Mouse (Mus musculus) embryonic facial prominence, embryonic 11.5 days (tissue): ENCODE measurements around the gene Usp1. TPM values are rescaled to one million over a fixed set of nuclear protein-coding genes. Genes with fewer than 3 reads are reported as not detected.

Experiments used
- ATAC-seq: fragments of 200-750 bp; cut with Nextera tagmentation; replicated peaks from 2 replicates; pipeline ENCODE4 v1.8.0; 2017; ENCODE audit warnings: low read depth; ENCODE audit not compliant: insufficient number of reproducible peaks, low FRiP score, low TSS enrichment
- DNase-seq: peaks from one replicate; pipeline ENCODE4 v3.0.0-alpha.2; 2015; ENCODE audit warnings: low spot score
- H3K27ac ChIP-seq: fragments of 300-500 bp; sonication (generic); replicated peaks from 2 replicates; pipeline ENCODE4 v1.5.1; 2014; ENCODE audit warnings: mild to moderate bottlenecking, low read depth, low read length, control low read depth
- H3K27me3 ChIP-seq: fragments of 300-500 bp; sonication (generic); 2 replicates; pipeline ENCODE4 v1.6.1; 2014; ENCODE audit warnings: mild to moderate bottlenecking, low read length, moderate library complexity, mixed read lengths; ENCODE audit not compliant: control insufficient read depth, insufficient read depth
- H3K36me3 ChIP-seq: fragments of 300-500 bp; sonication (generic); replicated peaks from 2 replicates; pipeline ENCODE4 v1.6.1; 2014; ENCODE audit warnings: low read depth, mild to moderate bottlenecking, low read length, moderate library complexity, mixed read lengths; ENCODE audit not compliant: control insufficient read depth, insufficient read depth
- H3K4me1 ChIP-seq: fragments of 300-500 bp; sonication (generic); 2 replicates; pipeline ENCODE4 v1.6.1; 2014; ENCODE audit warnings: low read length, mixed read lengths; ENCODE audit not compliant: control insufficient read depth, insufficient read depth
- H3K4me2 ChIP-seq: fragments of 300-500 bp; sonication (generic); 2 replicates; pipeline ENCODE4 v1.6.1; 2014; ENCODE audit warnings: low read depth, mild to moderate bottlenecking, control low read depth, low read length, moderate library complexity
- H3K4me3 ChIP-seq: fragments of 300-500 bp; sonication (generic); 2 replicates; pipeline ENCODE4 v1.5.1; 2014; ENCODE audit warnings: low read depth, low read length, control low read depth
- H3K9ac ChIP-seq: fragments of 300-500 bp; sonication (generic); replicated peaks from 2 replicates; pipeline ENCODE4 v1.6.1; 2014; ENCODE audit warnings: mild to moderate bottlenecking, control low read depth, low read length
- H3K9me3 ChIP-seq: fragments of 300-500 bp; sonication (generic); replicated peaks from 2 replicates; pipeline ENCODE4 v1.6.1; 2016; ENCODE audit warnings: mild to moderate bottlenecking, low read length, inconsistent platforms, mixed read lengths; ENCODE audit not compliant: control insufficient read depth
- WGBS: fragments of 180-500 bp; shearing (Covaris S2); extraction: QIAGEN DNeasy Blood & Tissue Kit; methylation state at CpG from one replicate; pipeline ENCODE4 v1.1.7; 2014; 5-methylcytosine and 5-hydroxymethylcytosine counted together
- polyA plus RNA-seq: library from polyadenylated mRNA; unstranded; fragments of >200 nt; fragmentation: Nextera tagmentation; extraction: Ambion mirVana; gene quantifications from 2 replicates; pipeline ENCODE4 v1.2.1, GENCODE M21; 2014

The Usp1 gene
- 135 and 138 TPM in 2 replicates for polyA plus RNA-seq

GRCm38 (mm10) chr4:98923568-98924070, at the start of gene Usp1:
Usp1 (plus strand) TSS chr4:98923810.
- peak; percentile 42 for ATAC-seq
- peak within 1 kb of the TSS; percentile 100 for H3K27ac ChIP-seq

GRCm38 (mm10) chr4:98882706-98883105, 40.9 kb upstream of the Usp1 start:
- no peak for DNase-seq
- H3K4me1 ChIP-seq = no peaks in the 10 kb centered on the region
- H3K36me3 ChIP-seq = no peaks in the 10 kb centered on the region
- H3K4me2 ChIP-seq = no peak overlapping the region
- H3K27ac ChIP-seq = no peak overlapping the region
- H3K27me3 ChIP-seq = no peaks in the 10 kb centered on the region
- H3K9ac ChIP-seq = no peak overlapping the region
- no peaks in the 10 kb centered on the region for H3K9me3 ChIP-seq
- H3K4me3 ChIP-seq = no peak overlapping the region
- ATAC-seq = no peak
- WGBS = 72% methylated on average over 3 of the region's 3 CpGs

More at GRCm38 (mm10) chr4:98923568-98924070, at the start of gene Usp1:
- peak within 1 kb of the TSS; percentile 99 for H3K4me3 ChIP-seq
- H3K9ac ChIP-seq = peak within 1 kb of the TSS; percentile 95
- no peaks in the 10 kb centered on the region for H3K36me3 ChIP-seq
- no peaks in the 10 kb centered on the region for H3K9me3 ChIP-seq
- under 1% methylated on average over 61 of the region's 67 CpGs for WGBS
- DNase-seq = peak; percentile 82
- 0 out of 2 replicates have a peak, but pooled peaks cover 2% of the 10 kb centered on the region for H3K4me1 ChIP-seq
- H3K27me3 ChIP-seq = no peaks in the 10 kb centered on the region
- peak within 1 kb of the TSS; percentile 78 for H3K4me2 ChIP-seq

GRCm38 (mm10) chr4:98886377-98886776, 37.2 kb upstream of the Usp1 start:
- Histone ChIP-seq H3K9ac (no peak overlapping the region), H3K9me3 (no peaks in the 10 kb centered on the region), H3K4me3 (no peak overlapping the region), H3K27me3 (no peaks in the 10 kb centered on the region), H3K36me3 (no peaks in the 10 kb centered on the region), H3K4me2 (no peak overlapping the region), H3K27ac (no peak overlapping the region), H3K4me1 (no peaks in the 10 kb centered on the region)
- DNase-seq (no peak), ATAC-seq (0 out of 2 replicates have a peak, but pooled peaks have one; percentile 23)
- 80% methylated on average over 4 of the region's 4 CpGs for WGBS

- no peaks in the 10 kb centered on the region for H3K36me3 ChIP-seq
- H3K27ac ChIP-seq = no peak overlapping the region
- H3K9ac ChIP-seq = no peak overlapping the region
- no peaks in the 10 kb centered on the region for H3K27me3 ChIP-seq
- WGBS = 18% methylated on average over 10 of the region's 10 CpGs
- H3K4me1 ChIP-seq = no peaks in the 10 kb centered on the region
- ATAC-seq (peak; percentile 70; the same call in 1 of the 2 replicates), DNase-seq (peak; percentile 88)
- no peak overlapping the region for H3K4me2 ChIP-seq
- no peak overlapping the region for H3K4me3 ChIP-seq
- no peaks in the 10 kb centered on the region for H3K9me3 ChIP-seq
Measured at GRCm38 (mm10) chr4:98887148-98887547, 36.5 kb upstream of the Usp1 start.

- no peak overlapping the region for H3K4me2 ChIP-seq
- no peaks in the 10 kb centered on the region for H3K27me3 ChIP-seq
- no peak overlapping the region for H3K27ac ChIP-seq
- H3K9ac ChIP-seq = no peak overlapping the region
- no peaks in the 10 kb centered on the region for H3K9me3 ChIP-seq
- no peak for DNase-seq
- ATAC-seq = no peak
- H3K36me3 ChIP-seq = no peaks in the 10 kb centered on the region
- H3K4me1 ChIP-seq = no peaks in the 10 kb centered on the region
- 89% methylated on average over 5 of the region's 5 CpGs for WGBS
- H3K4me3 ChIP-seq = no peak overlapping the region
Measured at GRCm38 (mm10) chr4:98910246-98910645, 13.4 kb upstream of the Usp1 start.

- ATAC-seq = no peak
- Histone ChIP-seq H3K9me3 (no peaks in the 10 kb centered on the region), H3K4me1 (0 out of 2 replicates have a peak, but pooled peaks cover 2% of the 10 kb centered on the region), H3K27me3 (no peaks in the 10 kb centered on the region), H3K9ac (no peak overlapping the region), H3K4me2 (no peak overlapping the region), H3K27ac (no peak overlapping the region), H3K4me3 (no peak overlapping the region), H3K36me3 (no peaks in the 10 kb centered on the region)
- no peak for DNase-seq
- 82% methylated on average over 2 of the region's 2 CpGs for WGBS
Measured at GRCm38 (mm10) chr4:98917724-98918123, 5.9 kb upstream of the Usp1 start.

- no peak for ATAC-seq
- Histone ChIP-seq H3K4me3 (no peak overlapping the region), H3K4me2 (no peak overlapping the region), H3K9ac (no peak overlapping the region), H3K27ac (no peak overlapping the region), H3K27me3 (no peaks in the 10 kb centered on the region), H3K4me1 (0 out of 2 replicates have a peak, but pooled peaks cover 2% of the 10 kb centered on the region), H3K9me3 (no peaks in the 10 kb centered on the region), H3K36me3 (no peaks in the 10 kb centered on the region)
- no peak for DNase-seq
- 93% methylated on average over 1 of the region's 1 CpGs for WGBS
Measured at GRCm38 (mm10) chr4:98918204-98918603, 5.4 kb upstream of the Usp1 start.

- Histone ChIP-seq H3K36me3 (no peaks in the 10 kb centered on the region), H3K27me3 (no peaks in the 10 kb centered on the region), H3K9me3 (no peaks in the 10 kb centered on the region), H3K9ac (no peak overlapping the region), H3K27ac (no peak overlapping the region), H3K4me1 (0 out of 2 replicates have a peak, but pooled peaks cover 2% of the 10 kb centered on the region), H3K4me2 (no peak overlapping the region), H3K4me3 (no peak overlapping the region)
- WGBS = 86% methylated on average over 4 of the region's 4 CpGs
- ATAC-seq (no peak), DNase-seq (no peak)
Measured at GRCm38 (mm10) chr4:98920896-98921295, 2.7 kb upstream of the Usp1 start.
